Mouse (Mus musculus): ENCODE data around the gene Ankrd13d.

- TF ChIP-seq POLR2A (IDR thresholded peaks at IDR 0.05; ENCODE audit: borderline replicate concordance, extremely low read depth, low read depth, low read length), result no peak; the same call in 1 of the 2 replicates
- TF ChIP-seq CTCF (IDR thresholded peaks at IDR 0.05; ENCODE audit: insufficient read depth, low read length), result no peak
Measured at GRCm38 (mm10) chr19:4220957-4221743, 61.8 kb downstream of the Ankrd13d start.
